Mouse (Mus musculus) CH12.LX (cell line): ENCODE measurements around the gene 4930402H24Rik.

ENCODE experiments used
- CTCF ChIP-seq, 2 experiments: IDR thresholded peaks in 1 of 2; conservative IDR thresholded peaks in 1 of 2; 2 replicates each; pipeline ENCODE4 v1.5.1; 2011 to 2012; ENCODE audit warnings: low read depth in 2 of 2, low read length in 2 of 2, improper control_type of control experiment in 1 of 2, inconsistent platforms in 1 of 2, mild to moderate bottlenecking in 1 of 2, moderate library complexity in 1 of 2
- MEF2A ChIP-seq: IDR thresholded peaks from 2 replicates; pipeline ENCODE4 v1.6.1; 2014; ENCODE audit warnings: low read depth, mild to moderate bottlenecking, inconsistent platforms, low read length, improper control_type of control experiment, borderline replicate concordance
- TCF12 ChIP-seq: IDR thresholded peaks from 2 replicates; pipeline ENCODE4 v1.6.1; 2014; ENCODE audit warnings: low read depth, mild to moderate bottlenecking, inconsistent platforms, low read length, improper control_type of control experiment

- no peak for TF ChIP-seq MEF2A
- TF ChIP-seq CTCF (conservative IDR thresholded peaks at IDR 0.05 in 1 of 2, IDR thresholded peaks at IDR 0.05 in 1 of 2; ENCODE audit: low read depth in 2 of 2, low read length in 2 of 2): no peak
- TF ChIP-seq TCF12: no peak
These were observed 35.3 kb downstream of the 4930402H24Rik start for GRCm38 (mm10) chr2:130870916-130871315.
